8 mouse cellular contexts compared by ENCODE assay signal in the genomic region with DNA sequence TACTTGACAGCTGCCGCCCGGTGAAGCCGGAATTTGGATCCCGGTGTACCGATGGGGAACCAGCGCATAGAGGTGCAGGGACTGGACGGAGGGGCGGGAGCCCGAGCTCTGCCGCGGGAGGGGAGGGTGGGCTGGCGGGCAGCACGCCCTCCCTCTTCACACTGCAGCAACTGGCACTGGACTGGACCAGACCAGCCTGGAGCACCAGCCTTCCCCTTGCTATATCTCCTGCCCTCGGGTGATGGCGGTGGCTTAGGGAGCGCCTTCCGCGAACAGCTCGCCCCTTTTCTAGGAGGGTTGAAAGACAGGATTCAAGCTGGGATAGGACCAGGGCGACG. TPM values are rescaled to one million over a fixed set of nuclear protein-coding genes. Genes with fewer than 3 reads are reported as not detected.
DNase-seq lines count a peak whose midpoint lies in the region; ATAC-seq lines count a peak whose summit lies in the region.

No protein-coding gene starts in this region.

- H3K27ac ChIP-seq in heart, embryonic 15.5 days: peak overlapping the region; percentile 86
- no peak overlapping the region for H3K27ac ChIP-seq in neural tube, embryonic 12.5 days

- peak overlapping the region; percentile 71 for H3K4me3 ChIP-seq in heart, embryonic 15.5 days
- H3K4me3 ChIP-seq in neural tube, embryonic 12.5 days: peak overlapping the region; percentile 61

- no peaks in the 10 kb centered on the region for H3K9me3 ChIP-seq in heart, embryonic 15.5 days (replicated peaks)
- no peaks in the 10 kb centered on the region for H3K9me3 ChIP-seq in neural tube, embryonic 12.5 days

- WGBS in heart, embryonic 15.5 days: 1% methylated on average over 21 of the region's 21 CpGs
- under 1% methylated on average over 21 of the region's 21 CpGs for WGBS in neural tube, embryonic 12.5 days

- ATAC-seq in heart, embryonic 15.5 days (replicated peaks; ENCODE audit: insufficient number of reproducible peaks, insufficient read depth, low FRiP score, low read depth): peak; percentile 88
- ATAC-seq in neural tube, embryonic 12.5 days (ENCODE audit: low FRiP score, low read depth): peak; percentile 78

- peaks cover 3% of the 10 kb centered on the region; the same call in 1 of the 2 replicates for H3K36me3 ChIP-seq in heart, embryonic 15.5 days
- H3K36me3 ChIP-seq in neural tube, embryonic 12.5 days: no peaks in the 10 kb centered on the region

- H3K4me1 ChIP-seq in heart, embryonic 15.5 days (replicated peaks): peaks cover 14% of the 10 kb centered on the region
- peaks cover 8% of the 10 kb centered on the region for H3K4me1 ChIP-seq in neural tube, embryonic 12.5 days

- H3K27me3 ChIP-seq in heart, embryonic 15.5 days: no peaks in the 10 kb centered on the region
- peaks cover 19% of the 10 kb centered on the region for H3K27me3 ChIP-seq in neural tube, embryonic 12.5 days (replicated peaks)

- intact Hi-C loops in gastrocnemius, postnatal 36 days (cut with DNase I): no loop called here

- peak; percentile 31 to 39 for DNase-seq in right cerebral cortex, postnatal 10 days (ENCODE audit: low spot score in 2 of 2)
- no peak for DNase-seq in right cerebral cortex, postnatal 4 days
- peak; percentile 46 for DNase-seq in cerebellum, adult 8-10 months
- peak; percentile 39 for DNase-seq in liver
- no peak for DNase-seq in gastrocnemius, postnatal 36 days
- no peak for DNase-seq in layer of hippocampus, adult 11-12 months (ENCODE audit: low spot score)

- H3K9ac ChIP-seq in heart, embryonic 15.5 days: peak overlapping the region; percentile 82
- H3K9ac ChIP-seq in neural tube, embryonic 12.5 days: peak overlapping the region; percentile 62

- peak overlapping the region; percentile 85 for H3K4me2 ChIP-seq in heart, embryonic 15.5 days
- peak overlapping the region; percentile 91 for H3K4me2 ChIP-seq in neural tube, embryonic 12.5 days (replicated peaks)

RNA-seq across cellular contexts. Expression of gene Strip2, which starts 0.5 kb away (rescaled TPM):
- 53.2 and 63.1 TPM in 2 replicates for polyA plus RNA-seq in heart, embryonic 15.5 days (2015; fragmentation: Nextera tagmentation; extraction: Ambion mirVana)
- 0.84 and 0.87 TPM in 2 replicates for polyA plus RNA-seq in neural tube, embryonic 12.5 days (2016; fragmentation: Nextera tagmentation; extraction: Ambion mirVana)
- total RNA-seq in gastrocnemius, postnatal 36 days (2021): 1 to 10 TPM in 1 of 2 experiments, under 1 TPM in 1; 0.89 to 1.0 TPM

Comparison
In these comparisons a context has a peak if more than half of its experiments do, and no peak if none do; other contexts are left out.
1. DNase-seq: peak in right cerebral cortex, postnatal 10 days (2 of 2), cerebellum, adult 8-10 months (single experiment) and liver (single experiment); none in right cerebral cortex, postnatal 4 days (single experiment), gastrocnemius, postnatal 36 days (0 of 2) and layer of hippocampus, adult 11-12 months (single experiment).
2. RNA of gene Strip2, which starts 0.5 kb away (polyA plus RNA-seq): 53.2 to 63.1 TPM in heart, embryonic 15.5 days; 0.84 to 0.87 TPM in neural tube, embryonic 12.5 days; every median in the first group is over 10 times any median in the second.